Mouse (Mus musculus): Measurements from ENCODE around the gene Lrrc59. TPM values are rescaled to one million over a fixed set of nuclear protein-coding genes. Genes with fewer than 3 reads are reported as not detected.

Lrrc59 gene
- 283 and 286 TPM in 2 replicates for polyA plus RNA-seq (2016; fragmentation: Nextera tagmentation; extraction: Ambion mirVana)

DNA sequence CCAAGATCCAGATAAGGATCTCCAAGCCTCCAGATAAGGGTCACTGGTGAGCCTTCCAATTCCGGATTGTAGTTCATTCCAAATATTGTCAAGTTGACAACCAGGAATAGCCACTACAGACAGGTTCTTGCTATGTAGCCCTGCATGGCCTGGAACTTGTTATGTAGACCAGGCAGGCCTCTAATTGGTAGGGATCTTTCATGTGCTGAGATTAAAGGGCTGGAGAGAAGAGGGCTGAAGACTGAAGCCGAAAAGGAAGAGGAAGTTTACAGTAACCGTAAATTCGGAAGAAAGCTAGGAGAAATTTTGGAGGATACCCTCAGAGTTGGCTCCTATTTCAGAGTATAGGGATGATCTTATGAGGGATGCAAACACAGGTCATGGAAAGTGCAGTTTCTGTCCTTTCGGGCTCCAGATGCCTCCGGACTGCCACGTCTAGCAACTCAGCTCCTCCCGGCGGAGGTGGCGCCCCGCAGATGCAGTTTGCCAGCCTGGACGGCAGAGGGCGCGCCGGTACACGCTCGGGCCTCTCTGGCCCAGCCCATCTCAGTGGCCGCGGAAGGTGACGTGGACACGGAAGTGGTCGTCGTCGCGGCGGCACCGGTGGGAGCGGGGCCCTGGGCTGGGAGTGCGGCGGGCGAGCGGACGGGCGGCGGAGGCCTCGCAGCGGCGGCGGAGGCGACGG is at the start of gene Lrrc59:
Lrrc59 (plus strand) TSS at position 569 of the 685 bp plus-strand sequence.
- H3K27ac ChIP-seq: peak within 1 kb of the TSS; percentile 88
- H3K36me3 ChIP-seq (replicated peaks): peaks cover 32% of the 10 kb centered on the region
- no peaks in the 10 kb centered on the region for H3K27me3 ChIP-seq (ENCODE audit: poor library complexity, severe bottlenecking)
- DNase-seq (ENCODE audit: extremely low spot score, low spot score): peak; percentile 93
- H3K4me3 ChIP-seq: peak within 1 kb of the TSS; percentile 95
- peaks cover 19% of the 10 kb centered on the region for H3K4me1 ChIP-seq
- H3K9me3 ChIP-seq: no peaks in the 10 kb centered on the region
- 7% methylated on average over 41 of the region's 41 CpGs for WGBS

- 86% methylated on average over 5 of the region's 5 CpGs for WGBS
- no peak for DNase-seq (ENCODE audit: extremely low spot score, low spot score)
Measured at GRCm38 (mm10) chr11:94580111-94580740, 49.3 kb upstream of the Lrrc59 start.

DNA sequence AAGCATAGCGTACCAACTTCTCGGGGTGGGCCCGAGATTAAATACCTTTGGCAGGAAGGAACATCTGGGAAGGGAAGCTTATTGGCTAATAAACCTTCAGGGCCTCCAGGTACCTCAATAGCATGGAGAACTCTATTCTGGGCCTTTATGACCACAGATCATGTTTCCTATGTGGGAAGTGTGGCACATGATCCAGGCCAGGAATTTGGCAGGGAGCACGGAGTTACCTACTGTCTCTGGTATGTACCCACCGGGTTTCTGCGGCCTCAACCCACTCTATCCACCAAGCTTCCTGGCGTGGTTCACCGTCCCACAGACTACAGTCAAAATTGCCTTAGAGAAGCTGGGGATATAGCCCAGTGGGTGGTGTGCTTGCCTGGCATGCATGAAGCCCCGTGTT is 44.5 kb upstream of the Lrrc59 start:
- WGBS: 96% methylated on average over 9 of the region's 9 CpGs
- Histone ChIP-seq H3K4me3 (no peak overlapping the region), H3K27ac (no peak overlapping the region), H3K9me3 (no peaks in the 10 kb centered on the region), H3K27me3 (ENCODE audit: poor library complexity, severe bottlenecking) (no peaks in the 10 kb centered on the region), H3K36me3 (replicated peaks) (no peaks in the 10 kb centered on the region; the same call in 1 of the 2 replicates), H3K4me1 (peaks cover 3% of the 10 kb centered on the region; the same call in 1 of the 2 replicates)
- DNase-seq (ENCODE audit: extremely low spot score, low spot score): no peak

More at GRCm38 (mm10) chr11:94580111-94580740, 49.3 kb upstream of the Lrrc59 start:
- peaks cover 3% of the 10 kb centered on the region; the same call in 1 of the 2 replicates for H3K4me1 ChIP-seq
- no peak overlapping the region for H3K4me3 ChIP-seq
- H3K27ac ChIP-seq: no peak overlapping the region
- H3K36me3 ChIP-seq (replicated peaks): 0 out of 2 replicates have a peak, but pooled peaks cover 3% of the 10 kb centered on the region
- no peaks in the 10 kb centered on the region for H3K9me3 ChIP-seq
- H3K27me3 ChIP-seq (ENCODE audit: poor library complexity, severe bottlenecking): no peaks in the 10 kb centered on the region

DNA sequence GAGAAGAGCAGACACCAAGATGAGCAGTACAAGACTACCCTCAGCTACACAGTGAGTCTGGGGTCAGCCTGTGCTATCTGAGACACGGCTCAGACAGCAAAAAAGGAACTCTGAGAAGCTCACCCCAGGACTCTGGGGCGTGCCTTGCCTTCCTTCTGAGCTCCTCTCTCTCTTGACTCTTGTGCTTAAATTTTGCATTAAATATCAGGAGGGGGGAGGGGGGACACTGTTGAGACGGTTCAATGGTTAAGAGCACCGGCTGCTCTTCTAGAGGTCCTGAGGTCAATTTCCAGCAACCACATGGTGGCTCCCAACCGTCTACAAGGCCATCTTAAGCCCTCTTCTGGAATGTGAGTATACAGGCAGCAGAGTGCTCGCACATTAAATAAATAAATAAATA is 42.1 kb upstream of the Lrrc59 start:
- WGBS: 79% methylated on average over 6 of the region's 6 CpGs
- Histone ChIP-seq H3K9me3 (no peaks in the 10 kb centered on the region), H3K4me1 (peaks cover 19% of the 10 kb centered on the region), H3K27me3 (ENCODE audit: poor library complexity, severe bottlenecking) (no peaks in the 10 kb centered on the region), H3K36me3 (replicated peaks) (no peaks in the 10 kb centered on the region; the same call in 1 of the 2 replicates), H3K4me3 (no peak overlapping the region), H3K27ac (no peak overlapping the region)
- DNase-seq (ENCODE audit: extremely low spot score, low spot score): no peak

DNA sequence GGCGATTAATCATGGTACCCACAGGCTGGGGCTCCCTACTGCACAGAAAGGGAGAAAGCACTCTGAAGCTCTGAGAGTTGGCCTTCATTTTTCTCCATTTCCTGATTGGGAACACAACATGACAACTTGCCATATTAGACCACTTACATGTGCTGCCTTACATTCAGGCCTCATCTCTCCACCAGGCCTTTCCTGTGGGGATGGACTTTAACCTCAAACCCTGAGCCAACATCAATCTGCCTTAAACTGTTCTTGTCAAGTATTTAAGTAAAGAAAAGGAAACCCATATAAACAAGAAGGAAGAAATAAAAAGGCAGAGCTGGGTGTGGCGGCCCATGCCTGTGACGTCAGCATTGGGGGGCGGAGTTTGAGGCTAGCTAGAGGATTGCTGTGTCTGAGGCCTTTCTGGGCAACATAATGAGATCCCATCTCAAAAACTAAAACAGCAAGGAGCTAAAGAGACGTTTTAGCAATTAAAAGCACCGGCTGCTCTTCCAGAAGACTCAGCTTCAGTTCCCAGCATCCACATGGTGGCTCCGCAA is 33.2 kb upstream of the Lrrc59 start:
- H3K9me3 ChIP-seq: no peaks in the 10 kb centered on the region

GRCm38 (mm10) chr11:94597319-94597718 is 32.2 kb upstream of the Lrrc59 start:
- 97% methylated on average over 4 of the region's 4 CpGs for WGBS
- peaks cover 19% of the 10 kb centered on the region for H3K36me3 ChIP-seq (replicated peaks)
- H3K4me1 ChIP-seq: peaks cover 25% of the 10 kb centered on the region
- DNase-seq (ENCODE audit: extremely low spot score, low spot score): no peak
- peaks cover 14% of the 10 kb centered on the region for H3K27me3 ChIP-seq (ENCODE audit: poor library complexity, severe bottlenecking)
- no peak overlapping the region for H3K4me3 ChIP-seq
- H3K27ac ChIP-seq: no peak overlapping the region
- no peaks in the 10 kb centered on the region for H3K9me3 ChIP-seq

More for the DNA sequence above, 33.2 kb upstream of the Lrrc59 start:
- Histone ChIP-seq H3K27ac (no peak overlapping the region), H3K36me3 (replicated peaks) (peaks cover 19% of the 10 kb centered on the region), H3K4me3 (no peak overlapping the region), H3K27me3 (ENCODE audit: poor library complexity, severe bottlenecking) (peaks cover 10% of the 10 kb centered on the region; the same call in 1 of the 2 replicates), H3K4me1 (peaks cover 22% of the 10 kb centered on the region)
- WGBS: 66% methylated on average over 7 of the region's 7 CpGs
- no peak for DNase-seq (ENCODE audit: extremely low spot score, low spot score)

DNA sequence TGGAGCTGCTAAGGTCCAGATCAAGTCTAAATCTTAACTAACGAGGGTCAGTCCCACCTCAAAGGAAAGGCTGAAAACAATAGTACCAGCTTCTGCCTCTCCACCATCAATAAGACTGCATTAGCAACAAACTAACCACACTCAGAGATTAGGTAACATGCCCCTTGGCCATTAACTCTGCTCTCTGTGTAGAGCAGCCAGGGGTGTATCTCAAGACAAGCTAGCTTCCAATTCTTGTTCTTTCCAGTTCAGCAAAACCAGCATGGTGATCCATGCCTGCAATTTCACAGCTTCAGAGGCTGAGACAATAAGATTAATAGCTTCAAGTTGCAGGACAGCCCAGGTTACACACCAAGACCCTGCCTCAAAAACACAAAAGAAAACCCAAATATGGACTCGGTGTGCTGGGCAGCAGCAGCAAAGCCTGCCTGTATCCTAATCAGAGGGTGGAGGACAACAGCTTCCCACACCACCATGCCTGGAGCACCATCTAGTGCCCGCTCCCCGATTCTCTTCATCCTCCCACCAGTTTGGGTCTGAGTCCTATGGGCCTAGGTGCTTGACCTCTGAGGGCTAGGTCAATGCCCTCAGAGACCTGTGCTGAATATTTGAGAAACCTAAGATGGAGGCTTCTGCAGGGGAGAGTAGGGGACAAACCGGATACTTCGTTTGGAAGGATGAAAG is 31.0 kb upstream of the Lrrc59 start:
- Histone ChIP-seq H3K36me3 (replicated peaks) (peaks cover 19% of the 10 kb centered on the region), H3K27me3 (ENCODE audit: poor library complexity, severe bottlenecking) (peaks cover 23% of the 10 kb centered on the region), H3K9me3 (no peaks in the 10 kb centered on the region), H3K4me3 (no peak overlapping the region), H3K4me1 (peaks cover 29% of the 10 kb centered on the region), H3K27ac (peak overlapping the region; percentile 8; the same call in 1 of the 2 replicates)
- DNase-seq (ENCODE audit: extremely low spot score, low spot score): no peak
- WGBS: 70% methylated on average over 6 of the region's 6 CpGs

GRCm38 (mm10) chr11:94600447-94600846 is 29.1 kb upstream of the Lrrc59 start:
- Histone ChIP-seq H3K4me3 (peak overlapping the region; percentile 59; the same call in 1 of the 2 replicates), H3K27me3 (ENCODE audit: poor library complexity, severe bottlenecking) (peaks cover 23% of the 10 kb centered on the region), H3K36me3 (replicated peaks) (peaks cover 11% of the 10 kb centered on the region), H3K9me3 (no peaks in the 10 kb centered on the region), H3K4me1 (peaks cover 29% of the 10 kb centered on the region), H3K27ac (no peak overlapping the region)
- WGBS: 94% methylated on average over 7 of the region's 7 CpGs
- DNase-seq (ENCODE audit: extremely low spot score, low spot score): no peak

DNA sequence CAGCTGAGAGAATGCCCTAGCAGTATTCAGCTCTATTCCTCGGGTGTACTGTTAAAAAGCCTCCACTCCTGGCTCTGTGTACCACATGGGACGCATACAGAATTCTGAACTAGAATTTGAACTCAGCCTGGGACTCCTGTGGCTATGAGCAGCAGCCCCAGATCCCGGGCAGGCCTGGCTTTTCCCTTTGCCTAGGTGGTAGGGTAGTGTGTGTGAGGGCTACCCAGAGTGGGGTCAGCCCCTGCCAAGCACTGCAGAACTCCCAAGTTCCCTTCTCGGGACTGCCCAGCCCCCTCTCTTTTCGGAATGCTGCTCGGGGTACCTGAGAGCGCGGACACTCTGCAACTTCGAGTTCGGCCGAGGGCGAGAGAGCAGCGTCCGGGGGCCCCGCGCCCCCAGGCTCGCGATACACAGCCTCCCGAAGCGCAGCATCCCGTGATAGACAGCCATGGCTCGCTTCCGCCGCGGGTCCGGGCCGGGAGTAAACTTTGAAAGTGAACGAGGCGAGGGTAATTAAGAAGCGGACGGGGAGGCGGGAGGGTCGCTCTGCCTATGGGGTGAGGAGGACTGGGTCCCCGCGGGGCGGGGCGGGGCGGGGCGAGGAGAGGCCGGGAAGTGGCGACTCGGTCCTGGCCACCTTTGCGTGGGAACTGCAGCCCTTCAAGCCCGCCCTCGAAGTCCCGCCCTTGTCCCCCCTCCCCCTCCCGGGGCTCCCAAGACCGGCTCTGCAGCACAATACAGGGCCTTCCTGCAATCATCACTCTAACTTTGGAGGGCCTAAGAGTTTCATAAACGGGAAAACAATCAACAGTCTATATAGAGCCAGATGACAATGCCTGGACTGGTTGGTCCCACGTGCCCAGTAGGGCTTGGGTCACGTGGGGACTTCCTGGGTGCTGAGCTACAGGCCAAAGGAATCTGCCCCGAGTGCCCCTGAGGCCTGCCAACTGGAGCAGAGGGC is 28.0 kb upstream of the Lrrc59 start, which contains the start of gene Acsf2:
Acsf2 (minus strand) TSS at position 551 of the 961 bp plus-strand sequence.
- 2% methylated on average over 52 of the region's 52 CpGs for WGBS
- Histone ChIP-seq H3K4me3 (peak within 1 kb of the TSS; percentile 59), H3K27me3 (ENCODE audit: poor library complexity, severe bottlenecking) (peaks cover 23% of the 10 kb centered on the region), H3K27ac (peak within 1 kb of the TSS; percentile 88), H3K9me3 (no peaks in the 10 kb centered on the region), H3K4me1 (peaks cover 29% of the 10 kb centered on the region), H3K36me3 (replicated peaks) (peaks cover 5% of the 10 kb centered on the region)
- peak; percentile 87 for DNase-seq (ENCODE audit: extremely low spot score, low spot score)

DNA sequence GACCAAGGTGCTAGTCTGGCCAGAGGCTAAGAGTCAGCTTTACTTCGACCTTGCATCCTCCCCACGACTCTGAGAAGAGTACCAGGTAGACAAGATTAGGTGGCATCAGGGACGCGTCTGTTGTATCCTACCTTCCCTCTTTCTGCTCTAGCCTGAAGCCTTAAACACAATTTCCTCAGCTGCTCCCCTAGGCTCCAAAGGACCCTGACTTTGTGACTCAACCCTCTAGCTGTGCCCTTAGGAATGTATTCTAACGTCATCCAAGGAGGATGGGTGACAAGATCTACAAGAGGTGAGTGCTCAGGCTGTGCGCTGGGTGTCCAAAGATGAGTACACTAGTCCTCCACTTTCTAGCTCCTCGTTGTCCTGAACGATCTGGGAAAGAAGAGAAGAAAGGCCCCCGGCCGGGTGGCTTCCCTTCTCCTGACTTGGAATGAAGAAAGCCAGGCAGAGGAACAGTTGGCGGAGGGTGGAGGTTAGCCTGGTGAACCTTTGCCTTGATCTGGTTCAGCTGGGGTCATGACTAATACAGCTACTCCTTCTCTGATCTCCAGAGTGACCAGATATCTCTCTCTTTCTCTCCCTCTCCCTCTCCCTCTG is 27.1 kb upstream of the Lrrc59 start:
- Histone ChIP-seq H3K27ac (peak overlapping the region; percentile 88), H3K4me1 (peaks cover 29% of the 10 kb centered on the region), H3K4me3 (peak overlapping the region; percentile 59), H3K36me3 (replicated peaks) (no peaks in the 10 kb centered on the region; the same call in 1 of the 2 replicates), H3K9me3 (no peaks in the 10 kb centered on the region), H3K27me3 (ENCODE audit: poor library complexity, severe bottlenecking) (peaks cover 23% of the 10 kb centered on the region)
- no peak for DNase-seq (ENCODE audit: extremely low spot score, low spot score)
- WGBS: 66% methylated on average over 11 of the region's 11 CpGs
